Mouse (Mus musculus): ENCODE measurements around the gene 1700028K03Rik.

GRCm38 (mm10) chr5:107521386-107521785 lies 13.1 kb upstream of the 1700028K03Rik start:
- TF ChIP-seq CTCF (IDR thresholded peaks at IDR 0.05; ENCODE audit: low read depth, low read length) (no peak), POLR2AphosphoS5 (IDR thresholded peaks at IDR 0.05; ENCODE audit: insufficient replicate concordance, low read depth, low read length) (no peak), GATA2 (IDR thresholded peaks at IDR 0.05; ENCODE audit: borderline replicate concordance, low read depth, low read length) (no peak)

Measured in G1E (cell line).